Mouse (Mus musculus) testis, adult 2 months (tissue): ENCODE data around the gene Gm20388.

Experiments
- CTCF ChIP-seq: fragments of 200-500 bp; IDR thresholded peaks from 2 replicates; pipeline ENCODE4 v1.5.1; 2012; ENCODE audit warnings: low read depth, mild to moderate bottlenecking, inconsistent platforms, low read length, moderate library complexity; ENCODE audit not compliant: control insufficient read depth, insufficient read depth, insufficient replicate concordance
- POLR2A ChIP-seq: fragments of 200-500 bp; IDR thresholded peaks from 2 replicates; pipeline ENCODE4 v1.6.1; 2012; ENCODE audit warnings: low read depth, mild to moderate bottlenecking, inconsistent platforms, low read length, moderate library complexity; ENCODE audit not compliant: control insufficient read depth

DNA sequence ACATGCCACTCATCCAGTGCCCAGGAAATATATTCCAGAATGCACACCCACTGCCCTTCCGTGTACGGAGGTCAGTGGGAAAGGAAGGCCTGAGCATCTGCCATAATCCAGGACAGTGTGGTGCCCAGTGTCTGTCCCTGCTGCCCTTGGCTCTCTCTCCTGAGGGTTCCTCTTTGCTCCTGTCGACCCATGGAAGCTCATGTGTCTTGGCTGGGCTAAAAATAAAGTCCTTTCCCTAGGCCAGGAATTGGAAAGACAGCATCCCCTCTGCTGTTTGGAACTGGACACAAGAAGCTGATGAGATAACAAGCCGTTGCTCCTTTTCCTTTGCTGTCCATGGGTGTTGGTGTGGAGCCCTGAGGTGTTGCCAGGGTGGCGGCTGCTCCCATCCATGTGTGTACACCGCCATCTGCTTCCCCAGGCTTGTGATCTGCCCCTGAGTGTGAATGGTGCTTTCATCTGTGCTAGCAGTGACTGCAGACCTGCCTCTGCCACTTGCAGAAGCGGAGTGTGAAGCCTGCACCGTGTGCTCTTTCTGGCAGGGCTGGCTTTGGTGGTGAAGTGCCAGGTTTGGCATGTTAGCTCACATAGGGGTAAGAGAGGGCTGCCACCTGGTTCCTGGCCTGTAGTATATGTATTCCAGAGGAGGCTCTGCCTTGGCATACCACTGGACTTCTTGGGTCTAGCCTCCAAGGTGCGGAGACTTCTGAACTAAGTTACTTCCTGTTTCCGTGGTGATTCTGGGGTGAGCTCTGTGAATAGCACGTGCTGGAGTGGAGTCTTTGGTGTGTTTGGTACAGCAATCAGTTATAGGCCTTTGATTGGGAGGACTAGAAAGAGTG lies 4371.3 kb downstream of the Gm20388 start:
- TF ChIP-seq POLR2A (no peak), CTCF (no peak)
